Mouse (Mus musculus) heart, adult 18-20 months (tissue): ENCODE measurements around the gene Xpa. TPM values are rescaled to one million over a fixed set of nuclear protein-coding genes. Genes with fewer than 3 reads are reported as not detected.
A peak's percentile ranks its signal among the peaks of the same experiment; 100 is the strongest.

Experiments used
- DNase-seq, 2 experiments: peaks; one replicate each; pipeline ENCODE4 v3.0.0; 2021 to 2022; ENCODE audit warnings: mixed read lengths in 1 of 2
- long read RNA-seq, 2 experiments: library from polyadenylated mRNA; stranded (forward); transcript quantifications; one replicate each; pipeline ENCODE4 v2.0.0; 2021
- total RNA-seq, 2 experiments: library from RNA; stranded (reverse); gene quantifications; 2 replicates each; pipeline ENCODE4 v1.2.3; 2021

Gene Xpa
- total RNA-seq: 1 to 10 TPM; 6.3 to 7.3 TPM
- long read RNA-seq, experiment 1, transcript Xpa-201 (6 exons, 955 nt): major isoform, 5 of 9 reads
- long read RNA-seq, experiment 1, partial matches to known transcripts: 1 of 9 reads
- long read RNA-seq, experiment 1, other reads (novel, unspliced or antisense): 2 of 9 reads
- long read RNA-seq, experiment 2, partial matches to known transcripts: 0 of 2 reads
- long read RNA-seq, experiment 2, other reads (novel, unspliced or antisense): 0 of 2 reads

GRCm38 (mm10) chr4:46195781-46196487 is at the start of gene Xpa:
Xpa (minus strand) TSS chr4:46196311.
- peak; percentile 96 to 97 for DNase-seq

GRCm38 (mm10) chr4:46235871-46236270 is 39.8 kb upstream of the Xpa start:
- DNase-seq: no peak

GRCm38 (mm10) chr4:46234739-46235138 is 38.6 kb upstream of the Xpa start:
- DNase-seq: no peak

- DNase-seq: no peak
Observed at GRCm38 (mm10) chr4:46226972-46227535, 30.9 kb upstream of the Xpa start.

- no peak for DNase-seq
Observed at GRCm38 (mm10) chr4:46221090-46221489, 25.0 kb upstream of the Xpa start.

GRCm38 (mm10) chr4:46202562-46203126 is 6.5 kb upstream of the Xpa start:
- DNase-seq: no peak

GRCm38 (mm10) chr4:46201834-46202561 is 5.9 kb upstream of the Xpa start:
- DNase-seq: peak; percentile 66 to 83

GRCm38 (mm10) chr4:46198064-46198463 is 2.0 kb upstream of the Xpa start:
- DNase-seq: no peak

- no peak for DNase-seq
Observed at GRCm38 (mm10) chr4:46196513-46196912, 402 bp upstream of the Xpa start.

- DNase-seq: peak in 1 of 2 experiments; percentile 19
Observed at GRCm38 (mm10) chr4:46192011-46192410, 4.1 kb downstream of the Xpa start.

- DNase-seq: no peak
Observed at GRCm38 (mm10) chr4:46186466-46186865, 9.6 kb downstream of the Xpa start.

GRCm38 (mm10) chr4:46185890-46186289 is 10.2 kb downstream of the Xpa start:
- DNase-seq: no peak

GRCm38 (mm10) chr4:46185423-46185822 is 10.7 kb downstream of the Xpa start:
- no peak for DNase-seq

GRCm38 (mm10) chr4:46182181-46182580 is 13.9 kb downstream of the Xpa start:
- no peak for DNase-seq

GRCm38 (mm10) chr4:46181168-46181567 is 14.9 kb downstream of the Xpa start:
- no peak for DNase-seq

- DNase-seq: no peak
Observed at GRCm38 (mm10) chr4:46177496-46177895, 18.6 kb downstream of the Xpa start.

GRCm38 (mm10) chr4:46177018-46177417 is 19.1 kb downstream of the Xpa start:
- no peak for DNase-seq

- DNase-seq: no peak
Observed at GRCm38 (mm10) chr4:46176313-46176712, 19.8 kb downstream of the Xpa start.

- no peak for DNase-seq
Observed at GRCm38 (mm10) chr4:46171761-46172160, 24.4 kb downstream of the Xpa start.

GRCm38 (mm10) chr4:46165831-46166230 is 30.3 kb downstream of the Xpa start:
- DNase-seq: no peak

- DNase-seq: no peak
Observed at GRCm38 (mm10) chr4:46164027-46164426, 32.1 kb downstream of the Xpa start.

- no peak for DNase-seq
Observed at GRCm38 (mm10) chr4:46151903-46152544, 44.1 kb downstream of the Xpa start.
